Mouse (Mus musculus) heart, adult 8-10 months (tissue): ENCODE data around the gene Abhd12. TPM values are rescaled to one million over a fixed set of nuclear protein-coding genes. Genes with fewer than 3 reads are reported as not detected.
"Not testable (repeated sequence)": the region's sequence is repeated elsewhere in the genome, so short reads cannot be mapped to it uniquely, and the experiment has no call there.

Source experiments
- DNase-seq: peaks from one replicate; pipeline ENCODE4 v3.0.0; 2022; ENCODE audit warnings: low spot score
- total RNA-seq, 4 experiments: library from RNA; stranded (reverse); gene quantifications; 2 replicates each; pipeline ENCODE4 v1.2.4; 2022

The Abhd12 gene
- total RNA-seq, 4 experiments from 2014 or later, result 46.3 to 48.8 (median 47.5) TPM

DNA sequence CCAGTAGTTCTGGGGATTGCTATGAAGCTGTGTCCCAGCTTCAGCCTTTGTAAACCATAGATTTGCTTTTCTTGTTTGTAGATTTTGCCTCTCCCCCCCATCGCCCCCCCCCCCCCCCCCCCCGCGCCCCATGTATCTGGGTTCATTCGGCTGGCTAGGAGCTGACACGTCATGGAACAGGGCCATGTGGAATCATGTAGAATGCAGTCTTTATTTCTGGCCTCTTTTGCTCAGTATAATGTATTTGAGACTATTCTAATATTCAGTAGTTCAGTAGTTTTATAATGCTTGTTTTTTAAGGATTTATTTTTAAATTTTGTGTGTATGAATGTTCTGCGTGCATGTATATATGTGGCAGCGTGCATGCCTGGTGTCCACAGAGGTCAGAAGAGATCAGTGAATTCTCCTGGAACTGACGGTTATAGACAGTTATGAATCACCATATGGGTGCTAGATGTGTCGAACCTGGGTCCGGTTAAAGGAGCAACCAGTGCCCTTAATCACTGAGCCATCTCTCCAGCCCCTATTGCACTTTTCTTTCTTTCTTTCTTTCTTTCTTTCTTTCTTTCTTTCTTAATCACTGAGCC, 5.8 kb upstream of the Abhd12 start:
- DNase-seq, result no peak

GRCm38 (mm10) chr2:150909429-150910039, 5.0 kb upstream of the Abhd12 start:
- peak; percentile 93 for DNase-seq

DNA sequence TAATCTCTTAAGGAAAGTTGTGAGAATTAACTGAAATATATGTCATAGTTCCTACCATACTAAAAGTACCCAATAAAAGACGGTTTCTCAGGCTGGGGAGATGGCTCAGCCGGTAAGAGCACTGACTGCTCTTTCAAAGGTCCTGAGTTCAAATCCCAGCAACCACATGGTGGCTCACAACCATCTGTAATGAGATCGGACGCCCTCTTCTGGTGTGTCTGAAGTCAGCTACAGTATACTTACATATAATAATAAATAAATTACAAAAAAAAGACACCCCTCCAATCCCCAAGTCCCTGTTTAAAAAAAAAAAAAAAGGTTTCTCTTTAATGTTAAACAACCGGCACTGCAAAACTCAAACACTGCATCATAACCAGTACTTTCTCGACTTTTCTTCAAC, 4.3 kb upstream of the Abhd12 start:
- not testable (repeated sequence) for DNase-seq

GRCm38 (mm10) chr2:150904936-150905450, 452 bp upstream of the Abhd12 start, which contains the start of gene Gins1:
Gene Gins1, plus strand, starts transcription at chr2:150905400.
- DNase-seq, result no peak

GRCm38 (mm10) chr2:150902347-150902746, 2.2 kb downstream of the Abhd12 start:
- DNase-seq, result no peak

DNA sequence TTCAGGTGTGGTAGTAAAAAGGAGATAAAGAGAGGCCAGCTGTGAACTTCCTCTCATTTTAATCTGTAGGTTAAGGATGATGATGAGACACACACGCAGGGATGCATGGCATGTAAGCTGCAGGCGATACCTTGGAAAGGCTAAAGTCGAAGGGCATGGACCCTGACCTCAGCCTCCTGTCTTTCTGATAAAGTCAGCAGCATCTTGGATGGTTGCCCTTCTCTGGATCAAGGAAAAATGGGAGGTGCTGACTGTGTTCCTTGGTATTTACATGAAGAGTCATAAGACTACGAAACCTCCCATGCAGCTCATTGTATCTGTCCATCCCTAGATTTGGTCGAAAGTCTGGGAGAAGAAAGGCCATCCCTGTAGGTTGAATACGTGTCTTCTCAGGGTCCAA, 4.2 kb downstream of the Abhd12 start:
- DNase-seq, result no peak

GRCm38 (mm10) chr2:150895691-150896252, 8.8 kb downstream of the Abhd12 start:
- DNase-seq, result no peak

- no peak for DNase-seq
Measured at GRCm38 (mm10) chr2:150894617-150895267, 9.8 kb downstream of the Abhd12 start.

- no peak for DNase-seq
Measured at GRCm38 (mm10) chr2:150887370-150887769, 17.2 kb downstream of the Abhd12 start.

DNA sequence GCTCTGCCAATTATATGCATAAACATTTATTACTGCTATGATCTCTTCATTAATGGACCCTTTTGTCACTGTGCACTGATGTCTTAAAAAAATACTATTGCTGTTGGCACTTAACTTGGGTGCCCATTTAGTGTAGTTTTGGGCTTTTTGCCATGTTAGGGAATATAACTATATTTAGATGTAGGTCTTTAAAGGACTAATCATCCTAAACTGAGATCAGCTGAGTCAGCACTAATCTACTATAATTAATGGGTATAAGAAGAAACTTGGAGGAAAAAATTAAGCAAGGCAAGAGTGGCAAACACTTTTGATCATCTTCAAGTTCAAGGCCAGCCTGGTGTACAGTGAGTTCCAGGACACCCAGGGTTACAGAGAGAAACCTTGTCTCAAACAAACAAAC, 18.2 kb downstream of the Abhd12 start:
- DNase-seq, result no peak

GRCm38 (mm10) chr2:150885814-150886213, 18.7 kb downstream of the Abhd12 start:
- no peak for DNase-seq

DNA sequence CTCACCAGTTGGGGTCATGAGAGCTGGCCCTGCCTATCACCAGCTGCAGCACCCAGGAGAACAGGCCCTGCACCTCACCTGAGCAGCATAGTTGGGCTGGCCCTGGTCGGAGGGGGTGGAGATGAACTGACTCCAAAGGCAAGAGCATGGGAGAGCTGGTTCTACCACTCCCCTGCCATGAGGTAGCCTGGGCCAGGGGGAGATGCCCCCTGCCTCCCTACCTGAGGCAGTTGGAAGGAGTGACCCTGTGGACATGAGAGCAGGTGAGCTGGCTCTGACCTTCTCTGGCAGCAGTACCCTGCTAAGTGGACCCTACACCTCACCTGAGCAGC, 19.8 kb downstream of the Abhd12 start:
- no peak for DNase-seq

DNA sequence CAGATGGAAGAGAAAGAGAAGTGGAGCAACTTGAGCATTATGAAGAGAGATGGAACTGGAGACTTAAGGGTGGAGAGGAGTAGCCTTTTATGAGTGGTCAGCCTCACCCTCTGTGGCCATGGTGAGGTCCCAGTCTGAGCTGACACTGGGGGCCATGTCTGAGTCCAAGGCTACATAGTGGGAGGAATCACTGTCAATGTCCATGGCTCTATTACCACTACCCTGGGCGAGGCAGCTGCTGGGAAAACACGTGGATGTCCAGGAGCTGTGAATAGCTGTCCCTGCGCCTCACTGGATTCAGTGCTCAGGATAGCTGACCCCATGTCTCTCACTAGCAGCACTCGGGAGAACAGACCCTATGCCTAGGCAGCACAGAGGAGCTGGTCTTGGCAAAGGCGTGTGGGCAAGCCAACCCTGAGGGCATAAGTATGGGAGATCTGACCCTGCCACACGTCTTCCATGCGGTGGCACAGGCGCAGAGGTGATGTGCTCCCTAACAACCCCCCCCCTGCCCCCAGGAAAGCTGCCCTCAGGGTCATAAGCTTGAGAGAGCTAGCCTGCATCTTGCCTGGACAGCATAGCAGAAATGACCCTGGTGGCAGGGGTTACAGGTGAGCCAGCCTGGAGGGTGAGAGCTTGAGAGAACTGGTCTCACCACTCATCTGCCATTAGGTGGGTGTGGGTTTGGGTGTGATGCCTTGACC, 20.3 kb downstream of the Abhd12 start:
- DNase-seq, result no peak

DNA sequence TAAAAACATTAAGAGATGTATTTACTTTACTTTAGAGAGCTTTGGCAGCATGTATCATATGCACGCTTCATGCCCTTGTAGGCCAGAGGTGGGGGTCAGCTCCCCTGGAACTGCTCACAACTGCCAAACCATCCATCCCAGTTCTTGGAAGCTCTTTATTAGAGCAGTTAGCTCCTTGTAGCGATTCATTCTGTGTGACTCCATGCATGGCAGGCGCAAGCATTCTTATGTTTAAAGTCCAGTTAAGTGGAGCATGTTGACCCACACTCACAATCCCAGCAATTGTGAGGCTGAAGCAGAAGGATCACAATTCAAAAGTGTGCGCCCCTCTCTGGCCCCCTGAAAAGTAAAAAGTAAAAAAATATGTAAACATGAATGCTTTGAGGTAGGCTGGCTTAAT, 27.0 kb downstream of the Abhd12 start:
- no peak for DNase-seq

GRCm38 (mm10) chr2:150875226-150875625, 29.3 kb downstream of the Abhd12 start:
- no peak for DNase-seq

DNA sequence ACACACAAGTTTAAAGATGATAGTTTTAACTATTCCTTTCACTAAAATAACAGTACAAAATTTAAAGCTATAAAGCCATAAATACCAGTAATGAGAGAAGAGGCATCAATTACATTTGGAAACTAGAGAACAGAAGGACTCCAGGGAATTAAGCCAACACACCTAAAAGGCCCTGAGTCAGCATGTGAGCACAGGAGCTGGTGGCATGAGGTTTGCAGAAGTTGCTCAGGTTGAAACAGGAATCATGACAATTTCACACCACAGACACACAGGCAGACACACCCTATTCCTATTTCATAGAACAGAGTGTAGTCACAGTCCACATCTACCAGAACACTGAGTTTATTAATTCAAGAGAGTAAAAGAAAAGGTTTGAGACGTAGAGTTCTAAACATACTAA, 30.0 kb downstream of the Abhd12 start:
- DNase-seq, result no peak

GRCm38 (mm10) chr2:150869446-150869845, 35.1 kb downstream of the Abhd12 start:
- DNase-seq, result no peak

GRCm38 (mm10) chr2:150867021-150867420, 37.5 kb downstream of the Abhd12 start:
- DNase-seq, result no peak

- no peak for DNase-seq
Measured at GRCm38 (mm10) chr2:150861128-150861527, 43.4 kb downstream of the Abhd12 start.

DNA sequence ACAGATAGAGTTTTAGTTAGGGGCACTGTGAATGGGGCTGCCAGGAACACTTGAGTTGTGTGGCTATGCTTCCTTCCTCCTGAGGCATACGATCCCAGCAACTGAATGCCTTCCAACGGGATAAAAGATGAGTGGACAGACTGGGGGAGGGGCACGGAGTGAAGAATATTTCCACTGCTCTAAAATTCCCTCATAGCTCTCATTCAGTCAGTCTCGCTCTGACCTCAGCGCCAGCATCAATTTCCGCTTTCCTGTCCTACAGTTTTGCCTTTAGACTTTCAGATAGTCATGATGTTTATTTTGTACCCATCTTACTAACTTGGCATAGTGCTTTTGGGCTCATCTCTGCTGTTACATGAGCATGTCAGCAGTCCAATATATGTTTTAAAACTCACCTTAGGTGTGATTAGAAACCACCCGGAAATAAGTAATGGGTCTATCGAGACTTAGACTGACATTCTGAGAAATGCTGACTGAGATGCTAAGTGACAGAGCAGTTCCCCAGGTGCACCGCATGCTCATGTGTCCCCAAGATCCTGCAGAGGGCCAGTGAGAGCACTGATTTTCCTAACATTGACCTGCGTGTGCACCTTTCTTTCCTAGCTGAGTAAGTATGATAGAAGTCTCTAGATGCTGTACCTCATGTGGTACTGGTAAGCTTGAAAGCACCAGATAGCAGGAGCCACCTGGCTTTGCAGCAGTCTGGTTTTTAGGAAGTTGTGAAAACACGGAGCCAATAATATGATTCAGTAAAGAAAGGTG, 44.7 kb downstream of the Abhd12 start:
- DNase-seq, result no peak

DNA sequence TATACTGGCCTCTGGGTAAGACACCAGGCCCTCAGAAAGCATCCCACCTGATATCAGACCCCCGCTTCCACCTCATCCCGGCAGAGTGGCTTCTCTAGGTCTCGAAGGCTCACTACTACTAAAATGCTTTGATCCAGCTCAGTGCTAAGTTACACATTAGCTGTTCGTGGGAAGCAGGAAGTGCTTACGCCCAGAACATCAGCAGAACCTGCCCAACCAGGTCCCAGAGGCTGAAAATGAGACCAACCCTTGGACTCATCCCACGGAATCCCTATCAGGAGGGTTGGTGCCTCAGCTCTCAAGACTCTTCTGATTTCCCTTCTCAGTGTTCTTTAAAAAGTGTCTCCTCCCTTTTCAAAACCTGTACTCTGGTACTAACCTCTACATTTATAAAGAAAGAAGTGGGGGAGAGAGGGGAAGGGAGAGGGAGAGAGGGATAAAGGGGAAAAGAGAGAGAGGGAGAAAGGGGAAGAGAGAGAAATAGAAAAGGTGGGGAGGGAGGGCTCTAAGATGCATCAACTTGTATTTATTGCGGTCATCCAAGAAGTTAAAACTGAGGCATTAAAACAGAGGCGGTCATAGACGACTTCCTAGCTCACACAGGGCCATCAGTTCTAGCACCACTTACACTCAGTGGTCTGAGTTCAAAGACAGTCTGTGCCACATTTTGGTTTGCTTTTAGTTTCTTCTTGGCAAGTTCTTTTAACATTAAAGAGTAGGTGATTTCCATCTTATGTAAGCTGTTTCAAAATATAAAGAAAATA, 45.6 kb downstream of the Abhd12 start:
- DNase-seq, result no peak
